Mouse (Mus musculus): Measurements from ENCODE around the gene Traf6. TPM values are rescaled to one million over a fixed set of nuclear protein-coding genes. Genes with fewer than 3 reads are reported as not detected.

Traf6 gene
- total and polyA plus RNA-seq, 3 experiments = 4.9 to 10.8 (median 8.3) TPM

DNA sequence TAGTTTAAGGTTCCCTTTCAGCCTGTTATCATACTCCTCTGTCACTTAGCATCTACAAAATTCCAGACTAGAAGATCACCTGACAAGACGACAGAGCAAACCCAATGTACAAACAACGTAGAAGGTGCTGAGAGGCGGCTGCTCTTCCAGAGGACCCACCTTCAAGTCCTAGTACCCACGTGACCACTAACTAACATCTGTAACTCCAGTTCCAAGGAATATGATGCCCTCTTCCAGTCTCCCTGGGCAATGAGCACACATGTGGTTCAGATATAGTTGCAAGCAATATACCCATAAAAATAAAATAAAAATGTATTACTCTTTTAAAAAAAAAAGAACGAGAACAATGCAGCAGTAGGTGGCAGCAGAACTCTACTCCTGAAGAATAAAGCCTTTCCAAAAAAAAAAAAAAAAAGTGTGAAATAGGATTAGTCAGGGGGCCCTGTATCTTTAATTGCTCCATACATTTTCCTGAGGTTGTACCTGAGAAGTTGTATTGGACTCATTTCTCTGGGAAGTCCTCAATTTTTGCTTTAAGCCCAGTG is 27.8 kb downstream of the Traf6 start:
- Histone ChIP-seq H3K27ac (no peak overlapping the region), H3K4me1 (ENCODE audit: control insufficient read depth, insufficient read depth, low read length) (peaks cover 1% of the 10 kb centered on the region; the same call in 1 of the 2 replicates), H3K4me3 (no peak overlapping the region), H3K36me3 (ENCODE audit: control insufficient read depth, insufficient read depth, low read length) (no peaks in the 10 kb centered on the region), H3K27me3 (ENCODE audit: control insufficient read depth, insufficient read depth, low read length) (no peaks in the 10 kb centered on the region), H3K9ac (ENCODE audit: low read depth, low read length) (no peak overlapping the region), H3K79me2 (replicated peaks; ENCODE audit: control insufficient read depth, insufficient read depth, low read length) (no peaks in the 10 kb centered on the region)
- intact Hi-C loops (cut with DNase I) = loop anchor here (2.0 to 10.0 kb wide), 2 partner anchors 165 to 749 kb away; partner anchors contain the start of gene Fjx1
- WGBS = 39% methylated on average over 5 of the region's 5 CpGs
- TF ChIP-seq CTCF (IDR thresholded peaks at IDR 0.05) (peak; percentile 74), EP300 (IDR thresholded peaks at IDR 0.05; ENCODE audit: insufficient read depth, low read depth, low read length) (no peak), POLR2A (IDR thresholded peaks at IDR 0.05; ENCODE audit: insufficient read depth, low read depth, low read length) (no peak)
- no peak for DNase-seq

DNA sequence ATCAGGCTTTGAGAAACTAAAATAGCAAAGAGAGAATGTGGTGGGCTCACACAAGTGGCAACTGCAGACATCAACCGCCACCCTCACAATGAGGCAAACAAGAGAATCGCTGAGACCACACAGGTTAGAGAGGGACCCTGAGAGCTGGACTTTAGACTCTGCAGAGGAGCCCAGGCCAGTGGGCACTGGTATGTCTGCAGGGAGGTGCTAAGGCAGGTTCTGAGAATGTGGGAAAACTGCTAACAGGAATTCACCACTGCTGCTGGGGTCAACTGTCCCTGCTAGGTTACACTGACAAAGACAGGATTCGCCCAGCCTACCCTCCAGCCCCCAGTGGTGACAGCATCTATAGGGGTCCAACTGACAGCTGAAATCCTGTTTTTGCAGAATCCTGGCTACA is 33.4 kb downstream of the Traf6 start:
- Histone ChIP-seq H3K4me3 (no peak overlapping the region), H3K27ac (no peak overlapping the region), H3K27me3 (ENCODE audit: control insufficient read depth, insufficient read depth, low read length) (no peaks in the 10 kb centered on the region), H3K4me1 (ENCODE audit: control insufficient read depth, insufficient read depth, low read length) (no peaks in the 10 kb centered on the region), H3K36me3 (ENCODE audit: control insufficient read depth, insufficient read depth, low read length) (no peaks in the 10 kb centered on the region), H3K9ac (ENCODE audit: low read depth, low read length) (no peak overlapping the region), H3K79me2 (replicated peaks; ENCODE audit: control insufficient read depth, insufficient read depth, low read length) (no peaks in the 10 kb centered on the region)
- DNase-seq = no peak
- TF ChIP-seq POLR2A (IDR thresholded peaks at IDR 0.05; ENCODE audit: insufficient read depth, low read depth, low read length) = no peak
- intact Hi-C loops (cut with DNase I) = no loop called here
- WGBS = 88% methylated on average over 3 of the region's 3 CpGs

DNA sequence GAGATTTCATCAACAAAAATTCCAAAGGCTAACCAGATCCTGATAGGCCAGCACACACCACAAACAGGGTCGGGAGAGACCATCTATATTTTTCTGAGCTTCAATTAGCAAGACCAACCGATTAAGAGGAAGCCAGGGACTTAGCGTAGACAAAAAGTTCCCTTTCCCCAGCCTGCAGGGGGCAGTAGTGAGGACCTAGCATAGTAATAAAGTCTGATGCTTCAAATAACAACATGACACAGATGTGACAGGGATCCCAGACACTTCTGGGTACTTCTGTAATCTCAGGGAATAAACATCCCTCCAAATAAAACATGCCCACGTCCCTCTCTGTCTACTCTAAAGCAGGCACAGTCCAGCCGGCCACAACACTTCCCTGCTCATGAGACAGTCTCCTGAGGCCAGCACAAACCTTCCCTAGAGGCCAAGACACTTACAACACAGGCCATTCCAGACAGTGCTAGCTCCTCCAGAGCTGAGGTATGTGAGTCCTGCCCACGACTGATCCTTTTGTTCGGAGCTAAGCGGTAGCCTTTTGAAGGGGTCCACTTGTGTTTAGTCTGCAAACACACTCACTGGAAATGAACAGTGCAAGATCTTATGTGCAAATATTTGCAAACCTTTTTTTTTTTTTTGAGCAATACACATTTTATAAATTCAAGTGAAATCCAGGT is 37.6 kb downstream of the Traf6 start:
- no peaks in the 10 kb centered on the region for H3K79me2 ChIP-seq (replicated peaks; ENCODE audit: control insufficient read depth, insufficient read depth, low read length)
- intact Hi-C loops (cut with DNase I) = loop anchor here (5.0 kb wide), 1 partner anchor 82 kb away; no protein-coding TSS in a partner anchor
- H3K9ac ChIP-seq (ENCODE audit: low read depth, low read length) = no peak overlapping the region
- H3K4me3 ChIP-seq = no peak overlapping the region
- TF ChIP-seq CTCF (IDR thresholded peaks at IDR 0.05) (peak; percentile 74), POLR2A (IDR thresholded peaks at IDR 0.05; ENCODE audit: insufficient read depth, low read depth, low read length) (no peak)
- WGBS = 67% methylated on average over 8 of the region's 8 CpGs
- H3K36me3 ChIP-seq (ENCODE audit: control insufficient read depth, insufficient read depth, low read length) = no peaks in the 10 kb centered on the region
- H3K4me1 ChIP-seq (ENCODE audit: control insufficient read depth, insufficient read depth, low read length) = no peaks in the 10 kb centered on the region
- peak; percentile 44 to 66 for DNase-seq
- no peaks in the 10 kb centered on the region for H3K27me3 ChIP-seq (ENCODE audit: control insufficient read depth, insufficient read depth, low read length)
- no peak overlapping the region for H3K27ac ChIP-seq

DNA sequence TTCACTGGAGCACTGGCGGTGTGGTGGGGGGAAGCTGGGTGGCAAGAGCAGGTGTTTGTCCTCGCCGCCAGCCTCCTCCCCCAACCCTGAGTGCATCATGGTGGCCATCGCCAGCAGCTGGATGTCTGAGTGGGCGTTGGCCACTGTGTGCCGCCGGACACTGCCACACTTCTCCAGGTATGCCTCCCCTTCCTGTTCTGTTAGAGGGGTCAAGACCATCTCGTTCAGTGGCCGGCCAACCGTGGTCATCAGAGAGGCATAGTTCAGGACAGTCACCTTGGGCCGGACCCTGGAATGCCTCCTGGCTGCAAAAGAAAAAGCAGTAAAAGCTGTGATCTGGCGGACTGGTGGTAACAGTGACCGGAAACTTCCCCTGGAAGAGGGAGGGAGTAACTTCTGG is 38.9 kb downstream of the Traf6 start:
- intact Hi-C loops (cut with DNase I) = loop anchor here (5.0 kb wide), 1 partner anchor 80 kb away; no protein-coding TSS in a partner anchor

GRCm38 (mm10) chr2:101721835-101722234 is 43.6 kb downstream of the Traf6 start:
- TF ChIP-seq CTCF (IDR thresholded peaks at IDR 0.05) = no peak
- TF ChIP-seq POLR2A (IDR thresholded peaks at IDR 0.05; ENCODE audit: insufficient read depth, low read depth, low read length) = no peak
- TF ChIP-seq EP300 (IDR thresholded peaks at IDR 0.05; ENCODE audit: insufficient read depth, low read depth, low read length) = no peak
- H3K9ac ChIP-seq (ENCODE audit: low read depth, low read length) = no peak overlapping the region
- no peaks in the 10 kb centered on the region for H3K79me2 ChIP-seq (replicated peaks; ENCODE audit: control insufficient read depth, insufficient read depth, low read length)
- H3K4me1 ChIP-seq (ENCODE audit: control insufficient read depth, insufficient read depth, low read length) = peaks cover 6% of the 10 kb centered on the region
- no peak overlapping the region for H3K27ac ChIP-seq
- H3K36me3 ChIP-seq (ENCODE audit: control insufficient read depth, insufficient read depth, low read length) = no peaks in the 10 kb centered on the region
- DNase-seq = no peak
- no peaks in the 10 kb centered on the region for H3K27me3 ChIP-seq (ENCODE audit: control insufficient read depth, insufficient read depth, low read length)
- 89% methylated on average over 4 of the region's 4 CpGs for WGBS
- no peak overlapping the region for H3K4me3 ChIP-seq
- intact Hi-C loops (cut with DNase I) = no loop called here

More for the DNA sequence above, 38.9 kb downstream of the Traf6 start:
- Histone ChIP-seq H3K4me3 (no peak overlapping the region), H3K9ac (ENCODE audit: low read depth, low read length) (no peak overlapping the region), H3K79me2 (replicated peaks; ENCODE audit: control insufficient read depth, insufficient read depth, low read length) (no peaks in the 10 kb centered on the region), H3K27ac (no peak overlapping the region), H3K36me3 (ENCODE audit: control insufficient read depth, insufficient read depth, low read length) (no peaks in the 10 kb centered on the region), H3K4me1 (ENCODE audit: control insufficient read depth, insufficient read depth, low read length) (peaks cover 2% of the 10 kb centered on the region), H3K27me3 (ENCODE audit: control insufficient read depth, insufficient read depth, low read length) (no peaks in the 10 kb centered on the region)
- WGBS = 94% methylated on average over 13 of the region's 13 CpGs
- TF ChIP-seq POLR2A (IDR thresholded peaks at IDR 0.05; ENCODE audit: insufficient read depth, low read depth, low read length) (no peak), CTCF (IDR thresholded peaks at IDR 0.05) (no peak), EP300 (IDR thresholded peaks at IDR 0.05; ENCODE audit: insufficient read depth, low read depth, low read length) (no peak)
- no peak for DNase-seq
